In genomic region chr6:136555523-136555915, GRCm38 (mm10) we compare ENCODE assay signal across 8 mouse cellular contexts. TPM values are rescaled to one million over a fixed set of nuclear protein-coding genes. Genes with fewer than 3 reads are reported as not detected.
DNase-seq lines count a peak whose midpoint lies in the region; ATAC-seq lines count a peak whose summit lies in the region.

No protein-coding gene starts in this region.

- ATAC-seq in forebrain, embryonic 14.5 days = peak; percentile 50
- peak; percentile 33 for ATAC-seq in hindbrain, embryonic 11.5 days (ENCODE audit: low FRiP score)
- ATAC-seq in megakaryocyte-erythroid progenitor cell, adult 5-6 weeks (replicated peaks; ENCODE audit: low FRiP score, low TSS enrichment, poor library complexity, severe bottlenecking) = peak; percentile 66

- intact Hi-C loops in left cerebral cortex, postnatal 25 days (cut with DNase I) = loop anchor here (1.0 kb wide), 2 partner anchors 89 to 133 kb away; no protein-coding TSS in a partner anchor

- no peaks in the 10 kb centered on the region for H3K9me3 ChIP-seq in forebrain, embryonic 14.5 days (replicated peaks; ENCODE audit: control insufficient read depth, low read length)
- H3K9me3 ChIP-seq in hindbrain, embryonic 11.5 days (ENCODE audit: control insufficient read depth, low read length) = no peaks in the 10 kb centered on the region

- H3K4me2 ChIP-seq in forebrain, embryonic 14.5 days (ENCODE audit: low read length) = 0 out of 2 replicates have a peak overlapping the region, but pooled peaks have one; percentile 4
- no peak overlapping the region for H3K4me2 ChIP-seq in hindbrain, embryonic 11.5 days (replicated peaks; ENCODE audit: low read depth, low read length)

- H3K36me3 ChIP-seq in forebrain, embryonic 14.5 days (ENCODE audit: control insufficient read depth, insufficient read depth, low read length) = peaks cover 9% of the 10 kb centered on the region
- H3K36me3 ChIP-seq in hindbrain, embryonic 11.5 days (ENCODE audit: control insufficient read depth, insufficient read depth, low read length) = peaks cover 8% of the 10 kb centered on the region

- peak; percentile 59 for DNase-seq in gastrocnemius, adult 18-20 months (ENCODE audit: low spot score)
- DNase-seq in gastrocnemius, postnatal 25 days = no peak
- DNase-seq in adrenal gland, postnatal 25 days = peak; percentile 71
- peak; percentile 83 for DNase-seq in forebrain, embryonic 14.5 days (ENCODE audit: low spot score)
- DNase-seq in hindbrain, embryonic 11.5 days (ENCODE audit: low spot score) = peak; percentile 81
- DNase-seq in left cerebral cortex, postnatal 25 days (ENCODE audit: low spot score in 2 of 2) = peak; percentile 62 to 79
- peak; percentile 54 for DNase-seq in skeletal muscle tissue, adult 2 months (ENCODE audit: low read depth, low spot score)

- 30% methylated on average over 5 of the region's 5 CpGs for WGBS in forebrain, embryonic 14.5 days
- 72% methylated on average over 5 of the region's 5 CpGs for WGBS in hindbrain, embryonic 11.5 days

- no peak overlapping the region for H3K4me3 ChIP-seq in forebrain, embryonic 14.5 days (ENCODE audit: low read depth, low read length)
- H3K4me3 ChIP-seq in hindbrain, embryonic 11.5 days (ENCODE audit: low read depth, low read length) = no peak overlapping the region

- peak overlapping the region; percentile 71 for H3K27ac ChIP-seq in forebrain, embryonic 14.5 days (ENCODE audit: low read depth, low read length)
- H3K27ac ChIP-seq in hindbrain, embryonic 11.5 days (ENCODE audit: low read depth, low read length) = no peak overlapping the region

- no peaks in the 10 kb centered on the region for H3K27me3 ChIP-seq in forebrain, embryonic 14.5 days (replicated peaks; ENCODE audit: control insufficient read depth, insufficient read depth, low read length)
- no peaks in the 10 kb centered on the region for H3K27me3 ChIP-seq in hindbrain, embryonic 11.5 days (ENCODE audit: control insufficient read depth, insufficient read depth, low read length)

- peaks cover 9% of the 10 kb centered on the region for H3K4me1 ChIP-seq in forebrain, embryonic 14.5 days (ENCODE audit: control insufficient read depth, insufficient read depth, low read length)
- no peaks in the 10 kb centered on the region for H3K4me1 ChIP-seq in hindbrain, embryonic 11.5 days (replicated peaks; ENCODE audit: control insufficient read depth, insufficient read depth, low read length)

- H3K9ac ChIP-seq in forebrain, embryonic 14.5 days (ENCODE audit: low read length) = no peak overlapping the region
- H3K9ac ChIP-seq in hindbrain, embryonic 11.5 days (ENCODE audit: low read depth, low read length) = no peak overlapping the region

RNA-seq across cellular contexts. Expression of gene Atf7ip, which starts 49.6 kb away (rescaled TPM):
- total RNA-seq in gastrocnemius, adult 18-20 months (2021) = 10 to 100 TPM; 40.0 to 42.4 TPM
- total RNA-seq in gastrocnemius, postnatal 25 days (2021) = 10 to 100 TPM; 38.2 to 43.5 TPM
- total RNA-seq in adrenal gland, postnatal 25 days (2021) = 84.0 and 117 TPM in 2 replicates
- polyA plus RNA-seq in forebrain, embryonic 14.5 days (2014; fragmentation: Nextera tagmentation; extraction: Ambion mirVana) = 27.1 and 42.0 TPM in 2 replicates
- polyA plus RNA-seq in hindbrain, embryonic 11.5 days (2014; fragmentation: Nextera tagmentation; extraction: Ambion mirVana) = 54.1 and 73.7 TPM in 2 replicates
- total RNA-seq in left cerebral cortex, postnatal 25 days (2021) = 100 to 1,000 TPM; 108 to 125 TPM
- total RNA-seq in megakaryocyte-erythroid progenitor cell, adult 5-6 weeks (2014; fragmentation: Nextera tagmentation) = 121 and 135 TPM in 2 replicates
- 50.3 and 61.7 TPM in 2 replicates for total RNA-seq in megakaryocyte-erythroid progenitor cell, adult 5-6 weeks (2017)
